Mouse (Mus musculus) retina, adult 2 months (tissue): Measurements from ENCODE around the gene Cdh16.

Experiments used
- DNase-seq: peaks from one replicate; pipeline ENCODE4 v3.0.0-alpha.2; 2012; ENCODE audit warnings: low read depth, low spot score

Gene Cdh16

GRCm38 (mm10) chr8:104576820-104577219 is 47.4 kb downstream of the Cdh16 start:
- DNase-seq = no peak

DNA sequence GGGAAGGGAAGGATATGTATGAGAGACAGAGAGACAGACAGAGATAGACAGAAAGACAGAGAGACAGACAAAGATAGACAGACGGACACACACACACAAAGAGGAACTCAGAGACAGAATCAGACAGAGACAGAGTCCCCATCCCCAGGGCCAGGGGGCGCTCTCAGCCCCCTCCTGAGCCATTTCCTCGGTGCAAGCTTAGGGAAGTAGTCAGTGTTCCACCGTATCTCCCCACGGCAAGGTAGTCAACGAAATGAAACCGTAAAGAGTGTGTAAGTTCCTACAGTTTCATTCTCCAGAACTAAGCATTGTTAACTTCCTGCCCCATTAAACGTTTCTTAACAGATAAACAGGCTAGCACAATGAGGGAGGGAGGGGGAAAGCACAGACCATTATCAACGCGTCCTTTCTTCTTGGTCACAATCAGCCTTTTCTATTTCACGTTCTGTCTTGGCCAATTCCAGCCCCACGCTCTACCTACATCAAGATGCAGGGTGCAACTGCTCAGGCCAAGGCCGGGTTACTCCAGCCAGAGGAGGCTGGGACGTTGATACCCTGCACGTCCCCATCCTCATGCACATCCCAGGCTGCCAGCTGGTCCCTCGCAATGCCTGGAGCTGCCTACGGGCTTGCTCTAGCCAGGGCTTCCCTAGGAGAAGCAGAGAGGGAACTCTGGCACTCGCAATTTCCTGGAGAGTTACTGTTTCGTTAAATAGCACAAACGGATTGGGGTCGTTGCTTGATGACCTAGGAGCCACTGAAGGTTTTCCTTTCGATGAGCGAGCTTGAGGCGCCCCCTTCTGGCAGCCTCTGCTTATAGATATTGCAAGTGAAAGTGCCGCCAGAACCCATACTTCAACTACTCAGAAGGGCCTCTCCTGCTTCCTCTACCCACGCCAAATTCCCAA is 53.5 kb downstream of the Cdh16 start:
- peak; percentile 67 for DNase-seq

DNA sequence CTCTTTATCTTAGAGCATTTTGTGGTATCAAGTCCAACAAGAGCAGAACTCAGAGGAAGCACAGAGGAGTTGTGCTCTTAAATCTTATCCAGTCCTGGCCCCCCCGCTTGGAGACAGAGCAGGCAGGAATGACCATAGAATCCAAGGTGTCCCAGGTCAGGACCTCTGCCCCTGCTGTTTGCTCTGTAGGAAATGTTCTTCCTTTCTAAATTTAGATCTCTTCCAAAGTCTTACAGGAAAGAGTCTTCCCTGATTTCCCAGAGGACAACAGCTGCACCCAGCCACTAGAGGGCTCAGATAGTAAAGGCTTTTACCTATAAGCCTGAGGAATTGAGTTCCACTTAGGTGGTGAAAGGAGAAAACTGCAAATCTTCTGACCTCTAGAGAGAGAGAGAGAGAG is 54.6 kb downstream of the Cdh16 start:
- no peak for DNase-seq

DNA sequence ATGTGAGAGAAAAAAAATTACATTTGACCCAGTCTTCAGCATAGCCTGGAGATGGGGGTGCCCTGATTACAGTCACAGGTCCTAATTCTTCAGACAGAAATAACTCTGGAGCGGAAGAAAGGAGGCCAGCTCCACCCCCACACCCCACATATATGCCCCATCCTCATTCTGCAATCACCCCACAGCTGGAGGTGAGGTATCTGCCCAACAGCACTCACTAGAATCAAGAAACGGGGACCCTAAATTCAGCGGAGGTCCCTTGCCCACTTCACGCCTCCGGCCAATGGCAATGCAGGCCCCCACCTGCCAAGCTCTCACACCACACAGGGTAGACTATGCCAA is 58.8 kb downstream of the Cdh16 start:
- DNase-seq = no peak

DNA sequence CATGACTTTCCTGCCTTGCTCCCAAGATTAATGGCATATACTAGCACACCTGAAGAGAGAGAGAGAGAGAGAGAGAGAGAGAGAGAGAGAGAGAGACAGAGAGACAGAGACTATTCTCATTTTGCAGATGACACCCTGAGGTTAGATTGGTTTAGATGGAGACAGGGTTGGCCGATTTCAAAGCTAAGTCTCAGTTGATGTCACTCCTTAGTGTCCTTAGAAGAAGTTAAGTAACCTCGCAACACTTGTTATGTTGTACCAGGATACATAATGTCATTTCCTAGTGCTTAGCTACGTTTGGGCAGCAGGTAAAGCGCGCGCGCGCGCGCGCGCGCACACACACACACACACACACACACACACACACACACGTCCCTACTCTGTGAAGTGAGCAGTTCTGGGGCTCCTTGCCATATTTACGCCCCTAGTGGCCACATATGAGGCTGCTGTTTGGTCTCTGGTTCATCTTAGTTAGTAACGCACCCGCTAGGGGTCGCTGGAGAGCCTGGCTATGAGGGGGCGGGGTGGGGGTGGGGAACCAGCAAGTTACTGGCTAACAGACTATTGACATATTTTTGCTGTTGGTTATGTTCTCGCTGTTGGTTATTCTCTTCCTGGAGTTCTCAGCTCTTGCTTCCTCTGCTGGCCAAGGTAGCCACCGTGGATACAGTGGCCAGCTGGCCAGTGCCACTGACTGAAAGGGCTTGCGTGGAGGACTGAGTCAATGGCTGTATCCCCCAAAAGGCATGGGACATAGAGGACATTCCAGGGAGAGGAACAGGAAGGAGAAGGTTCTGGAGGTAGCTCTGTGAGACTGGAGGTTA is 59.4 kb downstream of the Cdh16 start:
- DNase-seq = peak; percentile 85

DNA sequence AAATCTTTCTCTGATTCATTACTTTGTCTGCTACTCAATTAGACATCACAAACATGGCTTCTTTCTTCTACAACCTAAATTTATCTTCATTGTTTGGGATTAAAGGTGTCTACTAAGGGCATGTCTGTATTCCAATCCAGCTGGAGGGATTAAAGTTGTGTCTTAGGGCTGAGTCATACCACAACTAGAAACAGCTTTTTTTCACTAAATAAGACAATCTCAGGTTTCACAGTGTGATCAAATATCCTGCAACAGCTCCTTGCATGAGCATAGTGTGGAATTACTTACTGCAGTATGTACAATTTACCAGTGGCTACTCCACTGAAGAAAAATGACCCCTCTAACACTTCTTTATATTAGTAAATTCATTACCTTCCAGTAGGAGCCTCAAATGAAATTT is 63.5 kb downstream of the Cdh16 start:
- DNase-seq = no peak

DNA sequence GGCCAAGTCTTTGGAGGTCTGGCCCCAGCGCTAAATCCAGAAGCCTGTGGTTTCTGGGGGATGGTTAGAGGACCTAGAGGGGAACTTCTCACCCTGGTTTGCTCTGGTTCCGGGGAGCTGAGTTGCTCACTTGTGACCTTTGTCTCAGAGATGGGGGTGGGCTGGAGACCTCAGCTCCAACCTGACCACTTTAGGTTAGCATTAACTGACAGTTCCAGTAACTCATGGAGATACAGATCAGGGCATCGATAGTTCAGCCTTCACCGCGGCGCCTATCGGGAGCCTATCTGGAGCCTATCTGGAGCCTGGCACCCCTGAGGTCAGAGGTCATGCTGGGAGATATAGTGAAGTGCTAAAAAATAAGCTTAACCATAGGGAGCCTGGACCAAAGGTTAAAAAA is 67.0 kb downstream of the Cdh16 start:
- no peak for DNase-seq

DNA sequence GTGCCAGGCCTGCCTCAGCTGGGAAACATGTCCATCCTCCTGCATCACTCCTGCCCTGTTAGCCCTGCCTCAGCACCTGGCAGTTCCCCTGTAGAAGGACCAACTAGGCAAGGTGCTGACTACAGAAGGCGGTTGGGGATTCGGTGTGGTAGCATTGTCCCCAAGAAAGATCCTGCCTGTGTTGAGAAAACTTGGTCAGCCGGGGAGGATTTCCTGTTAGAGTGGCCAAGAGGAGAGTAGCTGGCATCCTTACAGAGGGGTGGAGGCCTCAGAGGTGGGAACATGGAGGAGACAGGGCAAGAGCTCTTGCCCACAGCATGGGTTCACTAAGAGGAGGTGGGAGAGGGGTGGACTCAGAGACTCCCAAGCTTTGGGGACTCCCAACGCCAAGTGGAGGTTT is 69.0 kb downstream of the Cdh16 start:
- no peak for DNase-seq
